Mouse (Mus musculus) spleen, adult 2 months (tissue): Measurements from ENCODE around the gene Plekhg5.

Source experiments
- CTCF ChIP-seq: fragments of 200-500 bp; IDR thresholded peaks from 2 replicates; pipeline ENCODE4 v1.5.1; 2011; ENCODE audit warnings: mild to moderate bottlenecking, inconsistent platforms; ENCODE audit not compliant: insufficient read depth, insufficient read length, insufficient replicate concordance; ENCODE audit errors: extremely low read depth
- POLR2A ChIP-seq: fragments of 200-500 bp; IDR thresholded peaks from 2 replicates; pipeline ENCODE4 v1.6.1; 2011; ENCODE audit warnings: low read depth, low read length, inconsistent platforms

DNA sequence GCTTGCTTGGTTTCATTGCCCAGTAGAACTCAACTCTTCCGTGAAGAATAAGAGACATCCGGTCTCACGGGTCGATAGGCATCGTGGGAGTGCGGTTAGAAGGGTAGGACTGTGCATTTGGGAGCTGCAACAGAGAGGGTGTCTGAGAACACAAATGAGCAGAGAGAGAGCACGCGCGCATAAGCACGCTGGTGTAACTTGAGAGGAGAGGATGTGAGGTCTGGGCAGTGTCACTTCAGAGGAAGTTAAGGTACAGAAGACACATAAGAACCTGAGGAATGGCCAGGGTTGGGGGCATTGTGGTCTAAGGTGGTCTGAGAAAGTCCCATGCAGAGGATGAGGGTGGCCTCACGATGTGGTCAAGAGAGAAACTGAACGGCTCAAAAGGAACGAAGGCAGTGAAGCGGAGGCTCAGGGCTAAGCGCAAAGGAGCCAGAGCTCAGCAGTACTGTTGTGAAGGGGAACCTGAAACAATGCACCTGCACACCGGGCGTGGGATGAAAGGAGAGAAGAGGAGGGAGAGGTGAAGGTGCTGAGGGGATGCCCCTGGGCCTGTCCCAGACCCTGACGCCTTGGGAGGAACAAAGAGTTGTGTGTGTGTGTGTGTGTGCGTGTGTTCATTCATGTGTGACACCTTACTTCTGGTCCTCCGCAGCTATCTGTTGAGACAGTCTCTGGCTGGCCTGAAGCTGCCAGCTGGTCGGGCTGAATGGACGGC is 30.2 kb upstream of the Plekhg5 start:
- TF ChIP-seq CTCF, result no peak
- no peak for TF ChIP-seq POLR2A
